Mouse (Mus musculus) mouse embryonic stem cell (cell line): ENCODE results near the gene Minos1.

Source experiments
- in situ Hi-C, 2 experiments: fragments of 300-500 bp; cut with MboI; formaldehyde crosslinking; loops; 1 replicate in 1 of 2; 3 replicates in 1 of 2; pipeline ENCODE4 v1.14.3; 2019 to 2020; ENCODE audit warnings: low sequenced_read_pairs in 2 of 2, low pct_unique_long_range_greater_than_20kb in 1 of 2, mixed read lengths in 1 of 2; ENCODE audit not compliant: unreplicated experiment in 1 of 2

The Minos1 gene

DNA sequence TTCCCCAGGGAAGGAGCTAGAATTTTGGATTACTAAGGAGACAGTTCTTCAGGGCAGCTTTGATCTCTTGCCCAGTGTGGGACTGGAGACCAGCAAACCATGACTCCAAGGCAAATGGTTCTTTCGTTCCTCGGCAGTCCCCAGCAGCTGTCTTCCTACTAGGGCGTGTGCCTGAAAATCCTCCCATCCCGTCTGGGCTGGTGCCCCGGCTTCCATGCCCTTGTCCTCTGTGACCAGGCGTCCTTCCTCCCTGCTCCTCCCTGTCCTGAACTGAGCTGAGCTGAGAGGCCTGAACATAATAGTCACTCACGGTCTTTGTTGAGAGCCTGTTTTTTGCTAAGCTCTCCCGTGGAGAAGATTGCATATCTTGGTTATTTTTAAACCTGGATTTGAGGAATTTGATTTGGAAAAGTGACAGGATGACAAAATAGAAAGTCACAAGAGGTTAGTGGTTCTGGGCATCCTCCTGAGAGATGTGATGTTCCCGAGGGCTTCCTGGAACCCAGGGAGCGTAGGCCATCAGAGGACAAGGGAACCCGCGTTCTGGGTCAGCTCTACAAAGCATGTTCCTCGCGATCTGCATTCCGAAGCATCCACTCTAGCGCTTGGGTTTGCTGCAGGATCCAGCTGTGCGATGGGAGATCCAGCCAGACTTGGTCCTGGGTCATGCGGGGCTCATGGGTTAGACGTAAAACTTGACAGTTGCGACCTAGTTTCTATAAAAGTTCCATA, 23.8 kb upstream of the Minos1 start:
- in situ Hi-C loops, result loop anchor here in 1 of 2 experiments (25.0 kb wide), 1 partner anchor 808 kb away; the partner anchor contains the start of gene Klhdc7a

DNA sequence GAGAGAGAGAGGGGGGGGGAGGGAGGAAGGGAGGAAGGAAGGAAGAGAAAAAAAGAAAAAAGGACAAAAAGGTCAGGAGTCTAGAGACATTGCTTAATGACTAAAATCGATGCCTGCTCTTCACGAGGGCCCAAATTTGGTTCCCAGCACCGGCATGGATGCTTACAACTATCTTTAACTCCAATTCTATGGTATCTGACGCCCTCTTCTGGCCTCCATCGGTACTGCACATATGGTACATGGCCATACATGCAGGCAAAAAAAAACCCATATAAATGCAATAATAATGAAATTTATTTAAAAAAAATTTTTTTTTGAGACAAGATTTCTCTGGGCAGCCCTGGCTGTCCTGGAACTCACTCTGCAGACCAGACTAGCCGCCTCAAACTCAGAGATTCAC, 20.5 kb upstream of the Minos1 start:
- in situ Hi-C loops, result loop anchor here in 1 of 2 experiments (25.0 kb wide), 1 partner anchor 811 kb away; the partner anchor contains the start of gene Klhdc7a

DNA sequence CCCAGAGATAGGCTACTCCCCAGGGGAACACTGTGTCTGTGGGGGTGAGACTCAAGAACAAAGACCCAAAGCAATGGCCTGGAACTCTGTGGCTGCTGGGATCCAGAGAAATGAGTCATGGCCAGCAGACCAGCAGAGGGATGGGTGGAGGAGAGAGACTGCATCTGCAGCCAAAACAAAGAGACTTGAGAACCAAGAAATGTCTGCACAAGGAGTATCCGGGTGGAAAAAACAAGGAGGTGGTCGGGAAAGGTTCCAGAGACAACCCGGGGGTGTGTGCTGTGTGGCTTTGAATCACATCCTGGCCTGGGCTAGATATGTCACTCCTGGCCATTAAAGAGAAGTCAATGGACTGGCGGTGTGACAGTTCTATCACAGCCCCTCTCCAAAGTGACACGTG, 15.8 kb upstream of the Minos1 start:
- in situ Hi-C loops, result no loop called here

DNA sequence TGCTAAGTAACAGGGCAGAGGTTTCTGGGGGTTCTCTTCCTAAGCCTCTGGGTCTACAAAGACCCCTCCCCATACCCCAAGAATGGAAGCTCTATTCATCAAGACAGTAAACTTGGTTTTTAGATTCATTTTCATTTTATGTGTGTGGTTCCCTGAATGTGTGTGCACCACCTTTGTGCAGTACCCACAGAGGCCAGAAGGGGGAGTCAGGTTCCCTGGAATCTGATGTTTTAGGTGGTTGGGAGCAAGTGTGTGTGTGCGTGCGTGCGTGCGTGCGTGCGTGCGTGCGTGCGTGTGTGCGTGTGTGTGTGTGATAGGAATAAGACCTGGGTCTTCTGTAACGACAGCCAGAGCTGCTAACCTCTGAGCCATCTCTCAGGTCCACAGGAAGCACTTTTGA, 14.2 kb upstream of the Minos1 start:
- in situ Hi-C loops, result no loop called here

DNA sequence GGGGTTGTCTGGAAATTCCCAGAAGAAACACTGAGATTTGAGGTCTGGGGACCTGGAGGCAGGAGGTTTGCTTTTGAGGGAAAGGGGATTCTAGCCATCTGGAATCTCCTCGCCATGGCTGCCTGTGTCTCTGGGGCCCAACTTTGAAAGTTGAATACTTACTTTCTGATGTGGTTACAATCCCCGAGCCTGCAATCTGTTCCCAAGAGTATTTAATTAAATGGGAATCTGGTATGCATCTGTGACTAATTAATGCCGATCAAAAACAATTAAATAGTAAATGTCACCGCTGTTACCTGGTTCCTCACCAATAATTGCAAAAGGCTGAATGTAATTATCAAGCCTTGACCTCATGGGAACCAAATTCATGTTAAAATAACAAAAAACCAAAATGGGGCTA, 13.7 kb upstream of the Minos1 start:
- in situ Hi-C loops, result no loop called here

DNA sequence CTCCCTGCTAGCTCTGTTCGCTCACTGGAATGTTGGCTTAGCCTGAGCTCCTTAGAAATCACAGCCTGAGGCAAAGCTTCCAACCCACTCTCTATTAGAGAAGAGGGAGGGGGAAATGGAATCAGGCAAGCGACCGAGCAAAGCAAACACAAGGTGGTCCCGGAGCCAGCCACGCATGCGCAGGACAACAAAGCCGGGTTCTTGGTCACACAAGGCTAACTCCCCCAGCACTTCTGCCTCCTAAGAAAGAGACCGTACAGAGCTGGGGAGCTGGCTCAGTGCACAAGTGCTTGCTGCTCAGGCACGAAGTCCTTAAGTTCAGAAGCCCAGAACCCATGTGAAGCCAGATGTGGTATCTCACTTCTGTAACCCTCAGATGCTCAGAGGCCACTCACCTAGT, 12.1 kb upstream of the Minos1 start:
- in situ Hi-C loops, result no loop called here

DNA sequence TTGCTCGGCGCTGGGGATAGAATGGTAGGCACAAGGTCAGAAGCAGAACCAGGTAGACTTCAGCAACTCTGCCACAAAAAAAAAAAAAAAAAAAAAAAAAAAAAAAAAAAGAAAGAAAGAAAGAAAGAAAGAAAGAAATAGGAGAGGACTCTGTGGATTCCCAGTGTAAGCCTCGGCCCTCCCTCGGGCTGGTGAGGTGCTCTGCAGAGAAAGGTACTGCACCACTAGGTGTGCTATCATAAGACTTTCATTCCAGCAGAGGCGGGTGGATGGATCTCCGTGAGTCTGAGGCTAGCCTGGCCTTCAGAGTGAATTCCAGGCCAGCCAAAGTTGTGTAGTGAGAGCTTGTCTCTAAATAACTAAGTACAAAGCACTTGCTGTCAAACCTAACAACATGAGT, 10.9 kb upstream of the Minos1 start:
- in situ Hi-C loops, result no loop called here

DNA sequence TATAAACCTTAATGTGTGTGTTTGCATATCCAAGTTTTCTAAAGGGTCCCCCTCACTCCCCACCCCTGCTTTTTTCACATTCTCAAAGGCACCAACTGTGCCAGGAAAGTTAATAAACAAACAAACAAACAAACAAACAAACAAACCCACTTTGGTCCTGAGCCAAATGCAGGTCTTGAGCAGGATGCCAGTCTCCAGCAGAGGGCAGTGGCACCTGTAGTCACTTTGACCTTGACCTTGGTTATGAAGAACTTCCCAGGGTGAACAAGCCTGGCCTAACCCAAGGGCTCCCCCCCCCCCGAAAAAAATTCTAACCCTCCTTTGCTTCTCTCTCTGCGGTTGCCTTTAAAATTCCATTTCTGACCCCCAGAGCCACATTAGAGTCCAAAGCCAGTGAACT, 9.4 kb upstream of the Minos1 start:
- in situ Hi-C loops, result no loop called here

DNA sequence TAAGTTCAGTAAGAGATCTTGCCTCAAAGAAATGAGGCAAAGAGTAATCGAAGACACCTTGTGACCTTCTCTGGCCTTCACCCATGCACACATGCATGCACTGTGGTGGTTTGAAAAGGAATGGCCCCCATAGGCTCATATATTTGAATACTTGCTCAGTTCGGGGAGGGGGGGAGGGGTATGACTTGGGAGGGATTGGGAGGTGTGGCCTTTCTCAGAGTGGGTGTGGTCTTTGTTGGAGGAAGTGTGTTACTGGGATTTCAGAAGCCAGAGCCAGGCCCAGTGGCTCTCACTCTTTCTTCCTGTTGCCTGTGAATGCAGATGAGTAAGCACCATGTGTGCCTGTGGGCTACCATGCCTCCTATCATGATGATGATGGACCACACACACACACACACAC, 5.1 kb upstream of the Minos1 start:
- in situ Hi-C loops, result no loop called here

DNA sequence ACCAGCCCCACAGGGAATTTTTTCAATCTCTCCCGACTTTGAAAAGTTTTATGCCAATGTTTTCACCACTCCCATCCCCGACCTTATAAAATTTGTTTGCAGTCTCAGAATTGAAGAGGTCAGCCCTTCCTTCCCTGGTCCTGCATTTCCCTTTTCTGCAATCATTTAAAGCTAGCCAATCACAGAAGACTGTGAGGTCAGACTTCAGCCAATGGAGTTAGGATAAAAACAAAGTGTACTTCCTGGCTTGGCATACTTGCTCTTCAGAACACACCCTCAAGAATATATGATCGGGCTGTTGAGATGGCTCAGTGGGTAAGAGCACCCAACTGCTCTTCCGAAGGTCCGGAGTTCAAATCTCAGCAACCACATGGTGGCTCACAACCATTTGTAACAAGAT, 2.2 kb upstream of the Minos1 start:
- in situ Hi-C loops, result no loop called here

DNA sequence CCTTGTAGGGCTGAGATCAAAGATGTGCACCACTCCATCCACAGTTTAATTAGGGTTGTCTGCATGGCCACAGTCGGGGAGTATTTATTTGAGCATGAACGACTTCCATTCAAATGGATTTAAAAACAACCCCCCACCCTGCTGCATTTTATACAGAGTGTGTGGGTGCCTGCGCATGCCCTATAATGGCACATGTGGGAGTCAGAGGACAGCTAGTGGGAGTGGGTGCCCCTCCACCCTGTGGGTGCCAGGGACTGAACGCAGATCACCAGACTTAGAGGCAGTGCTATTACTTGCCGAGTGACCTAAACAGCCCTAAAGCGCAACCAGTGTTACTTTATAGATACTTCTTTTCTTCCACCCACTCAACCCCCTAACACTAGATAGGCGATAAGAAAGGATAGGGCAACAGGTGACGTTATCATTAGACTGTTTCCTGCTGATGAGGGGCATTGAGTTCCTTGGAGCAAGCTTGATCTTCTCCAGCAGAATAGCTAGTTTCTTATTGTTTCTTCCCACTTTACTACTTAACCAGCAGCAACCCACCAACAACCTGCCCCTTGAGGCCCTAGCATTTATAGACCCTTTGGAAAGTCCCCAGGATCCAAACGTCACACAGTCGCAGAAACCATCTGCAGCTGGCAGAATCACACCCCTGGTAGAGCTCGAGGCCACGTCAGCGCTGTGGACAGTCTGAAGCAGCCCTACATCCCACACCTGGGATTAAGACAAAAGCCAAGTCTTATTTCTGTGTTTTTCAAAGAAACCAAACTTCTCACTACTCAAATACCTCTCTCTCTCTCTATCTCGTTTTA, 1.2 kb upstream of the Minos1 start:
- in situ Hi-C loops, result no loop called here

DNA sequence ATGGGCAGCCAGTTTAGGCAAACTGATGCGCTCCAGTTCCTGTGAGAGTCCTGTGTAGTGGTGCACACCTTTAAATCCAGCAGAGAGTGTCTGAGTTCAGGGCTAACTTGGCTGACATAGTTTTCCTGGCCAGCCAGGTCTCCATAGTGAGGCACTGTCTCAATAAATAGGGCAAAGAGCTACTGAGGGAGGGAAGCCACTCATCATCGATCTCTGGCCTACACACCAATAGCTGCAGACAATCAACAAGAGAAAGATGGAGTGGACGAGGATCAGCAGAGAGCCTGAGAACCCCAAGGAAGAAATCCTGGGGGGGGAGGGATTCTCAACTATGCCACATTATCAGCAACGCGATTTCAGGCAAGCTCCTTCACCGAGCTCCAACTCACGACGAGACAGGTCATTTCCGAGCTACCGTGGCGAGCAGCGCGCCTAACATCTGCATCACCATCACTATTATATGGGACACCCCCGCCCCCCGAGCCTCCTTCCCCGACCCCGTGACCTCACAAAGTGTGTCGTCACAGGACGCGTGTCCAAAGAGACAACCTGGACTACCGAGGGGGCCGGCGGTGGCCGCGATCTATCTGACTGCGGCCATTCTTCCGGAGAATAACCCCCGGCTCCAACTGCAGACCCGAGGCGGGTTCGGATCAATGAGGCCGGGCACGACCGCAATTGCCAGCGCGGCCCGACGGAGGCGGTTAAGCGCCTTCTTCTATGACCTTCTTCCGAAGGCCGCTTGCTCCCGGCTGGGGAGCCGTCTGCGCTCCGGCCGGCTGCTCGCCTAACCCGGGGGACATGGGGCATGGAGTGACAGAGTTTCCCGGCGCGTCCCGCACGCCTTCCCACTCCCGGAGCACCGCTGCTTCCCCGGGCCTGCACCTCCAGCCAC, 860 bp downstream of the Minos1 start:
- in situ Hi-C loops, result no loop called here

DNA sequence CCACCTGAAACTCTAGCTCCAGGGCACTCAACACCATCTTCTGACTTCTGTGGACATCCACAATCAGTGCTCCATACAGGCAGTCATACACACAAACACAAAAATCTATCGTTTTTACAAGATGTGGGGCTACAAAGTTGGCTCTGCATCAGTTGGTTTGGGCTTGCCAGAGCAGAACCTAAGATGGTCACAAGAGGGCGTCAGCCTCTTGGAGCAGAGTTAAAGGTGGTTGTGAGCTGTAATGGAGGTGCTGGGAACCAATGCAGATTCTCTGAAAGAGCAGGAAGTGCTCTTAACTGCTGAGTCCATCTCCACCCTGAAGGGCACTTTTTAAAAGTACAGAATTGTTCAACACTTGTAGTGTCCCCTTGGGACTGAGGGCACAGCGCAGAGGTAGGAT, 4.4 kb downstream of the Minos1 start:
- in situ Hi-C loops, result no loop called here

DNA sequence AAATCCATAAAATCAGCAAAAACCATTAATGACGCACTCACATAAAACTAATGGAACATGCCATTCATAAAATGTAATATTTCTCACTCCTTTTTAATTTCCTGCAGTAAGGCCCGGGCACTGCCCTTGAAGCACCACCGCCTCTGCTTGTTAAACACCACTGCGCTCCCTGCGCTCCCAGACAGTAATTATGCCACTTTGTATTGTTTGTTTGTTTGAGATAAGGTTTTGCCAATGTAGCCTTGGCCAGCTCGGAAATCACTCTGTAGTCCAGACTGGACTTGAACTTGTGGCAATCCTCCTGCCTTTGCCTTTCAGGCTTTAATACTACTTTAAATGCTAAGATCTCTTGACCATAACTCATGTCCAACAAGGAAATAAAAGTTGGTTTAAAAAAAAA, 6.0 kb downstream of the Minos1 start:
- in situ Hi-C loops, result no loop called here

DNA sequence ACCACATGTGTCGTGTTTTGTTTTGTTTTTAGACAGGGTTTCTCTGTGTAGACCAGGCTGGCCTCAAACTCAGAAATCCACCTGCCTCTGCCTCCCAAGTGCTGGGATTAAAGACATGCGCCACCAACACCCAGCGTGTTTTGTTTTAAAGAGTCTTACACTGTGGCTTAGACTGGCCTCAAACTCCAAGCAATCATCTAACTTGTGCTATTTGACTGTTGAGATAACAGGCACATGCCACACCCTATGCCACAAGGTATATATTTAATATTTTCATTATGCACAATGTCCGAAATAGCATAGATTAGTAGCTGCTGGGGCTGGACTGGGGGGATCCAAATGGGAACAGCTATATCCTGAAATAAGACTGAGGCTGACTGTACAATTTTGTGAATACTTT, 8.4 kb downstream of the Minos1 start:
- in situ Hi-C loops, result no loop called here

DNA sequence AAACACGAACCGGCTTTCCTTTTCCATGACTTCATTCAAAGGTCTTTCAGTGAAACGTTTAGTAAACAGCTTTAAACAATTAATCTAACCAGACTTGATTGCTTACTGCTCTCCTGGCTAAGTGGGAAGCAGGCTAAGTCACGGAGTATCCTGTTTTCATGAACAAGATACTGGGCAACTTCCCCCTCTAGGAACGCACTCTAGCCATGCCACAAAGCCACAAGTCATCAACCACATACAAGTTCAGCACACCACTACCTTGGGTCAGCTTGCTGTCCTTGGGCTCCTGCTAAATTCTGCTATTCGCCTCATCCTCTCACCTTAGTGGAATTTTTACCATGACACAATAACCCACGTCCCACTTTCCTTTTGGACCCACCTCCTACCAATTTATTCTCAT, 9.9 kb downstream of the Minos1 start:
- in situ Hi-C loops, result no loop called here

DNA sequence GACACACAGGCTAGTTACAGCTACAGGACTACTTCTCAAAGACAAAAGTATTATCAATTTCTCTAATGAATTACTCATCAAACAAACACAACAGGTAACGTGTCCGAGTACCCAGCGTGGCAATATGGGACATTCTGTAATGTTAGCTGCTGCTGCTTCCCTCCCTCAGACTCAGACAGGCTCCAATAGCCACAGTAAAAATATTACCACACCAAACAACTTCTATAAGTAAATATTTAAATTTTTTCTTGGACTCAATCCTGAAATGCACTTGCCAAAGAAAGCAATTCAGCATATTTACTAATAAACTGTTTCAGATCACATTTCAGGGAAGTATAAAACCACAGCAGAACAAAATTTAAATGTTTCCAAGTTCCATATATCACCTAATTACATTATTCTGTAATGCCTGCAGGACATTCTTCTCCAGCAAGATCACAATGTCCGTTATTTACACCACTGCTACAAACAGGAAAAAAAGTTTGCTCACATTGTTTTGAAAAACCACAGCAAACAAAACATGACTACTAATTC, 10.6 kb downstream of the Minos1 start:
- in situ Hi-C loops, result no loop called here

DNA sequence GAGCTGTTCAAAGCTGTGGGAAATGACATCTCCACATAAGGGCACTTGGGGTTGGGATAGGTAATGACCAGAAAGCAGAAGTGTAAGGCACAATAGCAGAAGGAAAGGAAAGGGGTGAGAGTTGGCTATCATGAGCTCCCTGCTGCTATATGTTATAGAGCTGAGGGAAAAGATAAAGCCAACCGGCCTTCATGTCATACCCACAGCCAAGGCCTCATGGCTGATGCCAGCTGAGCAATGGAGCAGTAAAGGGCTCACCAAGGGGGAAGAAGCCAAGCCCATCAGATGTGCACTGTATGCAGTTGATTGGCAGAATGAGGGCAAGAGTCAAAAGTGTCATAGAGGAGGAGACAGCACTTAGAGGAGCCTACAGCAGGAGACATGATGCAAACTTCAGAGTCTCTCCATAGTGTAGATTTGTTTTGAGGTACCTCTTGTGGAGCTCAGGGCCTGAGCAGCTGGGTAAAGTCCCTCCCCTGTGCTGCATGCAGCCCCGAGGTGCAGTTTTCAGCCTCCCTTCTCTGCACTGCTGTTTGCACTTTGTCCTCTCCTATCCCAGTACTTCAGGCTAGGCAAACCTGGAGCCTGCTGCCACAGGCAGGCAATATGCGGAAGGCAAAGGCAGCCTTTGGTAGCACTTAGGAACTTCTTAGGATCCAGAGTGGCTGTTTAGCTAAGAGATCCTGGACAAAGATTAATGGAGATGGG, 14.4 kb downstream of the Minos1 start:
- in situ Hi-C loops, result no loop called here
